Mouse (Mus musculus) liver, embryonic 16.5 days (tissue): Measurements from ENCODE around the gene Haus2. TPM values are rescaled to one million over a fixed set of nuclear protein-coding genes. Genes with fewer than 3 reads are reported as not detected.
"Not testable (repeated sequence)": the region's sequence is repeated elsewhere in the genome, so short reads cannot be mapped to it uniquely, and the experiment has no call there.

Experiments
- ATAC-seq: fragments of 200-750 bp; cut with Nextera tagmentation; 2 replicates; pipeline ENCODE4 v1.8.0; 2017; ENCODE audit warnings: low read depth, mild to moderate bottlenecking, moderate number of reproducible peaks, moderate library complexity
- H3K27ac ChIP-seq: fragments of 300-500 bp; sonication (generic); 2 replicates; pipeline ENCODE4 v1.5.1; 2014; ENCODE audit warnings: mild to moderate bottlenecking, low read length
- H3K27me3 ChIP-seq: fragments of 300-500 bp; sonication (generic); 2 replicates; pipeline ENCODE4 v1.6.1; 2014; ENCODE audit warnings: low read depth, low read length, mixed read lengths; ENCODE audit not compliant: control insufficient read depth, insufficient read depth
- H3K36me3 ChIP-seq: fragments of 300-500 bp; sonication (generic); 2 replicates; pipeline ENCODE4 v1.6.1; 2014; ENCODE audit warnings: mild to moderate bottlenecking; ENCODE audit not compliant: control insufficient read depth, insufficient read depth
- H3K4me1 ChIP-seq: fragments of 300-500 bp; sonication (generic); 2 replicates; pipeline ENCODE4 v1.6.1; 2014; ENCODE audit warnings: low read depth, low read length, mixed read lengths; ENCODE audit not compliant: control insufficient read depth
- H3K4me2 ChIP-seq: fragments of 300-500 bp; sonication (generic); 2 replicates; pipeline ENCODE4 v1.6.1; 2014; ENCODE audit warnings: low read depth, low read length, mixed read lengths
- H3K4me3 ChIP-seq: fragments of 300-500 bp; sonication (generic); 2 replicates; pipeline ENCODE4 v1.5.1; 2014; ENCODE audit warnings: low read depth, mild to moderate bottlenecking, low read length
- H3K9ac ChIP-seq: fragments of 300-500 bp; sonication (generic); 2 replicates; pipeline ENCODE4 v1.6.1; 2014; ENCODE audit warnings: low read depth, low read length
- H3K9me3 ChIP-seq: fragments of 300-500 bp; sonication (generic); replicated peaks from 2 replicates; pipeline ENCODE4 v1.6.1; 2016; ENCODE audit warnings: low read length; ENCODE audit not compliant: control insufficient read depth
- WGBS: fragments of 180-500 bp; shearing (Covaris S2); extraction: QIAGEN DNeasy Blood & Tissue Kit; methylation state at CpG from one replicate; pipeline ENCODE4 v1.1.7; 2014; ENCODE audit not compliant: insufficient replicate concordance; 5-methylcytosine and 5-hydroxymethylcytosine counted together
- polyA plus RNA-seq: library from polyadenylated mRNA; unstranded; fragments of >200 nt; fragmentation: Nextera tagmentation; extraction: Ambion mirVana; gene quantifications from 2 replicates; pipeline ENCODE4 v1.2.1, GENCODE M21; 2015

The Haus2 gene
- polyA plus RNA-seq, 1 experiment from 2014 or later, result 9.7 TPM

GRCm38 (mm10) chr2:120567798-120568320 is 41.3 kb upstream of the Haus2 start:
- H3K4me3 ChIP-seq, result peak overlapping the region; percentile 85
- no peaks in the 10 kb centered on the region for H3K27me3 ChIP-seq
- peak overlapping the region; percentile 92 for H3K4me2 ChIP-seq
- peak overlapping the region; percentile 86 for H3K9ac ChIP-seq
- WGBS, result under 1% methylated on average over 22 of the region's 22 CpGs
- H3K9me3 ChIP-seq, result no peaks in the 10 kb centered on the region
- H3K4me1 ChIP-seq, result peaks cover 26% of the 10 kb centered on the region
- H3K36me3 ChIP-seq, result no peaks in the 10 kb centered on the region
- H3K27ac ChIP-seq, result peak overlapping the region; percentile 85
- ATAC-seq, result peak; percentile 63

DNA sequence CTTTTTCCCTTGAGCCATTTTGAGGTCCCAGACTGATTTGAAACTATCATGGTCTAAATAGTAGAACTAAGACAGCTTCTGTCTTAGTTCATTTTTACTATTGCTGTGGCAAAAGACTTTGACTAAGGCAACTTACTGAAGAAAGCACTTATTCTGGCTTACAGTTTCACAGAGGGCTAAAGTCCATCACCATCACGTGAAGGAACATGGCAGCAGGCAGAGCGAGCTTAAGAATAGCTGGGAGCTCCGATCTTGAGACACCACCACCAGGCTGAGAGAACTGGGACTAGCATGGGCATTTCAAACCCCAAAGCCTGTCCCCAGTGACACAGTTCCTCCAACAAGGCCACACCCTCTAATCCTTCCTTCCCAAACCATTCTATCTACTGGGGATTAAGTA is 38.1 kb upstream of the Haus2 start:
- Histone ChIP-seq H3K27me3 (no peaks in the 10 kb centered on the region), H3K36me3 (no peaks in the 10 kb centered on the region), H3K4me1 (peaks cover 22% of the 10 kb centered on the region), H3K9ac (no peak overlapping the region), H3K27ac (no peak overlapping the region), H3K9me3 (no peaks in the 10 kb centered on the region), H3K4me3 (no peak overlapping the region), H3K4me2 (no peak overlapping the region)
- ATAC-seq, result no peak
- 80% methylated on average over 3 of the region's 3 CpGs for WGBS

- not testable (repeated sequence) for H3K4me2 ChIP-seq, H3K36me3 ChIP-seq, H3K27me3 ChIP-seq, H3K4me3 ChIP-seq, H3K9ac ChIP-seq, ATAC-seq, H3K9me3 ChIP-seq, H3K27ac ChIP-seq
- peaks cover 21% of the 10 kb centered on the region for H3K4me1 ChIP-seq
- WGBS, result 83% methylated on average over 3 of the region's 3 CpGs
These were observed 37.0 kb upstream of the Haus2 start for GRCm38 (mm10) chr2:120572161-120572560.

GRCm38 (mm10) chr2:120575121-120575520 is 34.1 kb upstream of the Haus2 start:
- WGBS, result 68% methylated on average over 3 of the region's 3 CpGs
- no peaks in the 10 kb centered on the region for H3K27me3 ChIP-seq
- H3K4me1 ChIP-seq, result peaks cover 21% of the 10 kb centered on the region
- H3K9ac ChIP-seq, result no peak overlapping the region
- no peaks in the 10 kb centered on the region for H3K9me3 ChIP-seq
- no peaks in the 10 kb centered on the region for H3K36me3 ChIP-seq
- H3K27ac ChIP-seq, result 0 out of 2 replicates have a peak overlapping the region, but pooled peaks have one; percentile 17
- H3K4me2 ChIP-seq, result no peak overlapping the region
- no peak overlapping the region for H3K4me3 ChIP-seq
- ATAC-seq, result no peak

- Histone ChIP-seq H3K4me3 (no peak overlapping the region), H3K36me3 (no peaks in the 10 kb centered on the region), H3K27me3 (no peaks in the 10 kb centered on the region), H3K9me3 (no peaks in the 10 kb centered on the region), H3K4me1 (peaks cover 21% of the 10 kb centered on the region), H3K27ac (no peak overlapping the region), H3K9ac (no peak overlapping the region), H3K4me2 (no peak overlapping the region)
- WGBS, result 22% methylated on average over 2 of the region's 2 CpGs
- peak; percentile 47; the same call in 1 of the 2 replicates for ATAC-seq
These were observed 33.2 kb upstream of the Haus2 start for GRCm38 (mm10) chr2:120575978-120576377.

GRCm38 (mm10) chr2:120577799-120578198 is 31.4 kb upstream of the Haus2 start:
- no peak overlapping the region for H3K4me3 ChIP-seq
- H3K27me3 ChIP-seq, result no peaks in the 10 kb centered on the region
- no peak overlapping the region for H3K9ac ChIP-seq
- no peak for ATAC-seq
- H3K4me1 ChIP-seq, result peaks cover 17% of the 10 kb centered on the region
- 56% methylated on average over 4 of the region's 4 CpGs for WGBS
- no peaks in the 10 kb centered on the region for H3K36me3 ChIP-seq
- no peak overlapping the region for H3K27ac ChIP-seq
- no peaks in the 10 kb centered on the region for H3K9me3 ChIP-seq
- no peak overlapping the region for H3K4me2 ChIP-seq

GRCm38 (mm10) chr2:120578286-120578685 is 30.9 kb upstream of the Haus2 start:
- Histone ChIP-seq H3K4me2 (no peak overlapping the region), H3K9me3 (no peaks in the 10 kb centered on the region), H3K36me3 (no peaks in the 10 kb centered on the region), H3K27me3 (no peaks in the 10 kb centered on the region), H3K4me1 (peaks cover 17% of the 10 kb centered on the region), H3K27ac (no peak overlapping the region), H3K4me3 (no peak overlapping the region), H3K9ac (no peak overlapping the region)
- 0 out of 2 replicates have a peak, but pooled peaks have one; percentile 37 for ATAC-seq
- WGBS, result 30% methylated on average over 5 of the region's 5 CpGs

DNA sequence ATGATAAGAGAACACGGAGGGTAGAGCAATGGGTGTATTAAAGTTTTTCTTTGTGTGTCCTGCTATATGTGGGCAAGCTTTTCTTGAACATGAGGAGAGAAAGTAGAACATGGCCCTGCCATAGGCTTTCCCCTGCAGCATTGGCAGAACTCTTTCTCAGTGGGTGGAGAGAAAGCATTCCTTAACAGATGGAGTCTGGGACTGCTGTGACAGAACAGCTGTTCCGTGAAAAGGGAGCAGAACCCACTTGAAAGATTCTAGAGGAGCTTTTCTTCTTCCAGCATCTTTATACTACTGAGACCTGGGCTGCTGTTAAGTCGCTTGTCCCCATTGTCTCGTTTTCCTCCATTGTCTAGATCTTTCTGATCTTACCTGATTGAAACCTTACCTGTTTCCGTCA is 19.4 kb upstream of the Haus2 start:
- H3K27me3 ChIP-seq, result no peaks in the 10 kb centered on the region
- H3K4me2 ChIP-seq, result no peak overlapping the region
- no peak overlapping the region for H3K27ac ChIP-seq
- no peak overlapping the region for H3K9ac ChIP-seq
- H3K9me3 ChIP-seq, result no peaks in the 10 kb centered on the region
- peaks cover 5% of the 10 kb centered on the region for H3K36me3 ChIP-seq
- no peak overlapping the region for H3K4me3 ChIP-seq
- no peak for ATAC-seq
- WGBS, result 75% methylated on average over 5 of the region's 5 CpGs
- H3K4me1 ChIP-seq, result no peaks in the 10 kb centered on the region; the same call in 1 of the 2 replicates

GRCm38 (mm10) chr2:120592227-120592626 is 17.0 kb upstream of the Haus2 start:
- Histone ChIP-seq H3K9ac (no peak overlapping the region), H3K27me3 (no peaks in the 10 kb centered on the region), H3K4me3 (no peak overlapping the region), H3K27ac (no peak overlapping the region), H3K4me1 (no peaks in the 10 kb centered on the region; the same call in 1 of the 2 replicates), H3K9me3 (no peaks in the 10 kb centered on the region), H3K4me2 (no peak overlapping the region), H3K36me3 (peaks cover 19% of the 10 kb centered on the region)
- WGBS, result 94% methylated on average over 1 of the region's 1 CpGs
- ATAC-seq, result no peak
